Mouse (Mus musculus) right cerebral cortex, adult 2 months (tissue): Measurements from ENCODE around the gene Lcn10.
"Not testable (repeated sequence)": the region's sequence is repeated elsewhere in the genome, so short reads cannot be mapped to it uniquely, and the experiment has no call there.

ENCODE experiments used
- DNase-seq, 2 experiments: peaks; one replicate each; pipeline ENCODE4 v3.0.0; 2021 to 2022; ENCODE audit warnings: low spot score in 2 of 2

The Lcn10 gene

DNA sequence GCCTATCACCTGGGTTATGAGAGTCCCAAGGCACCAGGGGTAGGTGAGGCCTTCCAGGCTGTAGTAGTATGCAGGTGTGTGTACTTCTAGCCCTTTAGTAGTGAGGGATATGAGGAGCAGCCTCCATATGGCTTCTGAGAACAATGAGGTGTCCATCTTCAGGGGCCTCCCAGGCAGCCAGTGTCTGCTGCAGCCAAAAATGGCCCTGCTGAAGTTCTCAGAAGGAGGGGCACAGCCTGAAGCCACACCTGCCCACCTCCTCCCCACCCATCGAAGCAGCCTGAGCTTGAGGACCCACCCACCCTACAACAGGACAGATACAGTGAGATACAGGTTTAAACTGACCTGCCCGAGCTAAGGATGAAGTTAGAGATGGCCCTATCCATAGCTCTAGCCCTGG, at the start of gene Lcn10:
Lcn10 (plus strand) TSS at position 301 of the 400 bp plus-strand sequence.
- no peak for DNase-seq

DNA sequence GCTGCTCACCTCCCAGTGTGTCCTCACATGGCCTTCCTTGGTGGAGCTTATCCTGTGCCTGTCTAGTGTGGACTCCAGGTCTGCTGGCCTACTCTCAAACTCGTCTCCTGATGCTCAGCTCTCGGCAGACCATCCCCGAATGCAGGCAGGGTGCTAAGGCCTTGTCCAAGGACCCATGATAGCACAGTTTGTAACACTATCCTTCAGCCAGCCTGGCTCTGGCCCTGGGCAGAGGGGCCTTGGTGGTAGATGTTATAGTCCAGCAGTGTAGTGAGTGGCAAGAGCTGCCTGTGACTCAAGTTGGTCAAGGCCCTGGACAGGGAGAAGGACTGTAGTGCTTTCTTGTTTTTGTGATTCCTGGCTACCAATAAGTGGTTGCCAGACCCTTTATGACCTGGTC, 48.9 kb upstream of the Lcn10 start:
- no peak for DNase-seq

DNA sequence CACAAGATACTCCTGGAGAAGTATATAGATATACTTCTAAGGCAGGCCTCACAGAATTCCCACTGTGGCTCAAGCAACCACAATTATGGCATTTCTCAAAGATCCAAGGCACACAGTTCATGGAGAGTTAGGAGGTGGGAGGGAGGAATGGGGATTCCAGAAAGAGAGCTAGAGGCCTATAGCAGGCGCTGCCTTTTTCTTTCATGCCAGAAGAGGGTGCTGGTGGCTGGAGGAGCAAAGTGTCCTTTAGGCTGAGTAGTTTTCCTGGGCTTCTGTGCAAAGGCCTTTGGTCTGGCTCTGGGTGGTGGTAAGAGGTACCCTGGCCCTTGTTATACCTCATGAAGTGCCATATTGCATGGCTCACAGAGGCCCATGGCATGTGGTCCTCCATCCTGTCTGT, 48.5 kb upstream of the Lcn10 start:
- DNase-seq: no peak

DNA sequence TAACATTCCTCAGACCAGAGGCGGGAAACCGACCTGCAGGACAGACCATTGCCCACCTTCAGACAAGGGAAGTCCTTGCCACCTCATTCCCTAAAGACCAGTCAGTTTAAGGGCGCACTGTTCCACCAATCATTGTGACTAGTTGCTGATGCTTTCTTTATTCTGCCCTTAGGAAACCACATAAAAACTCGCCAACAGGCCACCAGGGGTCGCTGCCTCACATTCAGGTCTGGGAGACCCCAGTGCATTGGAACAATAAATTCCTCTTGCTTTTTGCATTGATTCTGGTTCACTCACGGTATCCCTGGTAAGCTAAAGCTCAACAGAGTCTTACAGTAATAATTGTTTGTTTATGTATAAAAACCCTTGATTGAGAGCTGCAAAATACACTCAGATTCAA, 42.6 kb upstream of the Lcn10 start:
- DNase-seq: peak; percentile 35 to 49

DNA sequence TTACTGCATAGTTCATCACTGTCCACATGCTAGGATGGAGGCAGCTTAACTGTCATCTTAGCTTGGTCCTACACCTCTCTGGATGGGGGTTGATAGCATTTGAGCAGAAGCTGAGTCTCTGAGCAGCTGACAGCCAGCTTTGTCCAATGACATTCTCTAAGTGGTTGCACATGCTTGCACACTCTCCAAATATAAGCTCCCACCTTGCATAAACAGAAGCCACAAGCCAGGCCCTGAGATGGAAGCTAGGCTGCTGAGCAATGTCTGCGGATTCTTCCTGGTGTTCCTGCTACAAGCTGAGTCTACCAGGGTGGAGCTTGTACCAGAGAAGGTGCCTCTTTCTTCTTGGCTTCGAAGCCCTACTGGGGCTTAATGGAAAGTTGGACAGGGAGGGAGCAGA, 29.6 kb upstream of the Lcn10 start, which contains the start of gene Lcn8:
Lcn8 (plus strand) TSS at position 219 of the 400 bp plus-strand sequence.
- no peak for DNase-seq

DNA sequence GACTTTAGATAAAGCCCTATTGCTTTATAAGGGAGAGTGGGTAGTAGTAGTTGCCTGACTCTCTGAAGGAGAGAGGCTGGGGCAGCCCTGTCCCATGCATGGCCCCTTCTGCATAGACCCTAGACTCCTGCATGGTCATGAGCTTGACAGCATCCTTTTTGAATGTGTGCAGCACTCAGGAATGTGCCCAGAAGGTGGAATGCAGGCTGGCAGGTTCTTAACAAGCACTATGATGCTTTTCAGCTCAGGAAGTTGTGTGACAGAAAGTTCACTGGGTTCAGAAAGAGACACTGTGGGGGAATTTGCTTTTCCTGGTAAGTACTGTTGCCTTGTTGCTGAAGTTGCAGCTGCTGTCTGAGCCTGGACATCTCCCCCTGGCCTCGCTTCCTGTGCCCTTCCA, 28.0 kb upstream of the Lcn10 start:
- DNase-seq: no peak

DNA sequence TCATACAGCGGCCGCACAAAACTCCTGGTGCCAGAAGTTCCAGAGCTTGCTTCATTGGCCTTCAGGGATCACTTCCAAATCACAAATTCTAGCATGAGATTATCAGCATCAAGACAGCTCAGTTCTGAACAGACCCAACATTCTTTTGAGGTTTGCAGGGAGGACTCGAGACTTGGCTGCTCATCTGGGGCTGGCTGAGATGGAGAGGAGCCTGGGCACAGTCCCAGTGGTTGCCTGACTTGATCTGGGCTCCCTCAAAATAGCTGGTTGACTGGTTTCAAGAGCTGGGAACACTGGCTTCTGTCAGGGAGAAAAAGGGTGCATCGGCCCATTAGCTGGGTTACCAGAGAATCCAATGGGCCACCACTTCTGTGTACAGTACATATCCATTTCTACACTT, 25.8 kb upstream of the Lcn10 start:
- DNase-seq: peak in 1 of 2 experiments; percentile 8

DNA sequence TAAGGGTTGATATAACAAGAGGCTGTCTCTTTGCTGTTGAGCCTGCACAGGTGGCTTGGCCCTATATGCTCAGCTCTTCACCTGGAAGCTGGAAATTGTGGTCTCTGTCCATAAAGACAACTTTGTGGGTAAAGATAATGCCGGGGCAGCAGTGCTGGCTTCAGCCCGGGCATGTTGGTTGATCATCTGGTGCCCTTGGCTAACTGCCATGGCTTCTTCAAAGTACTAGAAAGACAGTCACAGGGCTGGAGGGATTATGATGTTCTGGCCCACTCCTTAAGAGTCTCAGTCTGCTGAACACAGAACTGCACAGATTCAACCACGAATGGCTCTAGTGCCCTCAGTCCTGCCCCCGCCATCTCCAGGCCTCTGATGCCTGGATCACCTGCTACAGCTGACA, 25.3 kb upstream of the Lcn10 start:
- DNase-seq: no peak

DNA sequence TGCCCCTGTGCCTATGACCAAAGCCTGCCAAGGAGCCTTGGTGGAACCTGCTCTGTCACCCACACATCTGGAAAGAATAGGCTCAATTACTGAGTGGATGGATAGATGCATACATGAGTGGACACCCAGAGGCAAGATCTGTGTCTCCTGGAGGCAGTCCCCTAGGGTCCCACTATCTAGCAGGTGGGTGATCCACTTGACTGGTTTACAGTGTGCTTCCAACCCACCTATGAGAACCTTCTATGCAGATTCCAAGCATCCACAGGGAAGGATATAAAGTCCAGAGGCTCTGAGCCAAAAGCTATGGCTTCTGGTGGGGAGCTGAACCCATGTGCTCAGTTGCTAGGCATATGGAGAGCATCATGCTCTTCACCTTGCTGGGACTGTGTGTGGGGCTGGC, 24.9 kb upstream of the Lcn10 start, which contains the start of gene Lcn5:
Lcn5 (plus strand) TSS at position 301 of the 400 bp plus-strand sequence.
- no peak for DNase-seq

DNA sequence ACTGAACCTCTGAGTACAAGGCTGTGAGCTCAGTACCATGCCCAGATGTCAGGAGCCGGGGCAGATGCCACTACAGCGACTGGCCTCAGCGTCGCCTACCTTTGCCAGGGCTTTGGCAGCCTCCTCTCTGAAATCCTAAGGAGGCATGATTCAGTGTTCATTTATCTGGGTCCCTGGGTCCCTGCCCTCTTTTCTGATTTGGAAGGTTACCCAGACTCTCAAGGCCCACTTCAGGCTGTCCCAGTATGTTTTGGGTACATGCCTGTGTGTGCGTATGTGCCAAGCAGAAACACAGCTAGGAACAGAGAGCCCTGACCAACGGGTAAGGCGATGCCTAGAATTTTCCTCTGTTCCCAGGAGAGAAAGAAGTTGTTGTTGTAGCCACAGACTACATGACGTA, 22.2 kb upstream of the Lcn10 start:
- DNase-seq: no peak

DNA sequence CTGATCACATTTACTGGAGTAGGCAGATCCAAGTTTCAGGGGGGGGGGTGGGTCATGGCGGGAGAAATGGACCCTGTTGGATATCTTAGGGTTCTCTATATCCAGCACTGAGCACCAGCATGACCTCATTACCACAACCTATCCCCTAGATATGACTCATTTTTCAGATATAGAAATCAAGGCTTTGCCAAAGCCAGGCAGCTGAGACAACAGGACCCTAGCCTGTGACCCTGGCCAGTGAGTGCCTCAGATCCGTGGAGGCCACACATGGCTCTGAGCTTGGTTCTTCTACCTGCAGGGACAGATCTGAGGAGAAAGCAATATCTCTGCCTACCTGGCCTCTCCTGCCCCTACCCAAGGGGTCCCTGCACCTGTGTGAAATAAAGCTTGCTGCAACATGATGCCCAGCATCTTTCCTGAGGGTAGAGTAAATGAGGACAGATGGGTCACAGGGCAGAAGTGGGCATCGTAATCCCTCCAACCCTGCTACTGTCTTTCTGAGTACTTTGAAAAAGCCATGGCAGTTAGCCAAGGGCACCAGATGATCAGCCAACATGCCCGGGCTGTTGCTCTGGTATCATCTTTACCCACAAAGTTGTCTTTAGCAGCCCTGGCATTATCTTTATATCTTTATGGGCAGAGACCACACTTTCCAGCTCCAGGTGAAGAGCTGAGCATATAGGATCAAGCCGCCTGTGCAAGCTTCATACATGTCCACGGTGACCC, 21.1 kb upstream of the Lcn10 start:
- no peak for DNase-seq

DNA sequence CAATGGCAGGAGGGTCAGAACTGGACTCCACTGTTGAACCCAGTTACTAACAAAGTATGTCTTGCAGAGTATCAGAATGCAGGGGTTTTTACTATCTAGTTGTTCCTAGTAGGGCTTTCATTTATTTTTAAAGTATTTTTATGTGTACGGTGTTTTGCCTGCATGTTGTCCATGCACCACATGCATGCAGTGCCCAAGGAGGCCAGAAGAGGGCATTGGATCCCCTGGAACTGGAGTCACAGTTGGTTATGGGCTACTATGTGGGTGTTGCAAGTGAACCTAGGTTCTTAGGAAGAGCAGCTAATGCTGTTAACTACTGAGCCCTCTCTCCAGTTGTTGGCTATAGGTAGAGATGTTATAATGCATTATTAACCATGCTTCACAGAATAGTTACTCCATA, 19.0 kb upstream of the Lcn10 start:
- DNase-seq: peak; percentile 47 to 50

DNA sequence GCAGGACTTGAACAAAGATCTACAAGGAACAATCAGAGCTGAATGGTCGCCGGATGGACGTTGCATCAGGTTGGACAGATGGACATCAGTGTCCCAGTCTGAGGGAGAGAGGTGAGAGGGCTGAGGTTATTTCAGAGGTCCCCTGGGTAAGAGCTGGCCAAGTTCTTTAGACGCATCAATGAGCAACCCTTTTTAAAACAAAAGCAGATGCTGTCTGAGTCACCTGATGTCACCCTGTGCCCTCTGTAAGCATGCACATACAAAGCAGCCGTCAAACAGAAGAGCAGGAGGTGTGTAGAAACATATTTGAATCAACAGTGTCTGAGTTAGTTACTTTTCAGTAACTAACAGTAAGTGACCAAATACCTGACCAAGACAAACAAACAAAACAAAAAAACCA, 18.4 kb upstream of the Lcn10 start:
- no peak for DNase-seq

DNA sequence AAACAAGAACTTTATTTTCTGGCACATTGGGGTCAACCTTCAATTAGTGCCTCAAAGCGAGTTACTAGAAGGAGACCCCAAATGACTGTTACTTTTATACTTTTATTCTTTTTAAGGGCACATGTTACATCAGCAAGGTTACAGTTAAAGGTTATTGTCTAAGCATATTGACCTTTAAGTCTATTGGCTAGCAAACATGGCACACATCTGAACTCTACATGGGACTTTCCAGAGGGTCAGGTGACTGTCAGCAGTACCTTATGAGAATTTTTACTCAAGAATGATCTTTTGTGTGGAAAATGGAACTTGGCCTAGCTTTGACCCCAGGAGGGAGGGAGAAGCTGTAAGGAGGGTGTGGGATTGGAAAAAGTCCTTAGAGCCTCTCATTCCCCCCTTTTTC, 16.0 kb upstream of the Lcn10 start:
- no peak for DNase-seq

DNA sequence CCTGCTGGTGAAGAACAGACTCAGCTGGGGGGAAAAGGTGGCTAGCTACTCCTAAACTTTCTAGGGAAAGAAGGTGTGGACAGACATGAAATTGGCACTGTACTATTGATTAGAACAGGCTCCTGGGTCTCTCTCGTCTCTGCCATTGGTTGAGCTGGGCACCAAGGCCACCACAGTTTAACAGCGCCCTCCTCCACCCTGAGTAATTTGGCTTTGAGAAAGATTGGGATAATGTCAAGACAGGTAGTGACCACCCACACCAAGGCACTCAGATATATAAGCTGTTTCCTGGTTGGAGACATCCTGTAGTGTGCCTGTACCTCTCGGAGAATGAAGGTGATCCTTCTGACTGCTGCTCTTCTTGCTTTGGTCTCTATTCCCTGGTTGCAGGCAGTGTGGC, 6.0 kb upstream of the Lcn10 start, which contains the start of gene Lcn6:
Lcn6 (plus strand) TSS at position 301 of the 400 bp plus-strand sequence.
- no peak for DNase-seq

DNA sequence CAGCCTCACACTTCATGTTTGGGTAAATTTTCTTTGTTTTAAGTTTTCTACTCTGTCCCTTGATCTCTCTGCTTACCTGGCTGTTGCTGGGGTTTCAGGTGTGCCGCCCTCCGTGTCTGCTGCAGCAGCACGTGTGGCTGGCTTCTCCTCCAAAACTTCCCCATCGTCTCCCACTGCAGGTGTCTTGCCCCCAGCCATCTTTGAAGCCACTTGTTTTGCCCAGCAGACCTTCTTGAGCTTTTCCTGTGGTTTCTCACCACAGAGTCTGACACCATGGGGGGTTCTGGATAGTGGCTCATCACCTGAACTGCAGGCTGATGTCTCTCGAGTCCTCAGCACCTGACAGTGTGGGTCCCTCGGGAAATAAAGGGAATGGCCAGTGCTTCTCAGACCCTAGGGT, 3.0 kb upstream of the Lcn10 start:
- no peak for DNase-seq

DNA sequence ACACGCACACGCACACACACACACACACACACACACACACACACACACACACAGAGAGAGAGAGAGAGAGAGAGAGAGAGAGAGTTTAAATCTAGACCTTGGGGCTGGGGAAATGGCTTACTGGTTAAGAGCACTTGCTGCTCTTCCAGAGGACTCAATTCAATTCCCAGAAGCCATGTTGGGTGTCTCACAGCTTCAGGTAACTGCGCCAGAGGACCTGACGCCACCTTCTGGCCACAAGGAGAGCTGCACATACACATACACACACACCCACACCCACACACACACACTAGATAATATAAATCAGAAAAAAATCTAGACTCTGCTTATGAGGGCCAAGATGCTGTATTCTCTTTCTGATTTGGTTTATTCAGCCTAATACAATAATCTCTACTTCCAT, 4.4 kb downstream of the Lcn10 start:
- no peak for DNase-seq

DNA sequence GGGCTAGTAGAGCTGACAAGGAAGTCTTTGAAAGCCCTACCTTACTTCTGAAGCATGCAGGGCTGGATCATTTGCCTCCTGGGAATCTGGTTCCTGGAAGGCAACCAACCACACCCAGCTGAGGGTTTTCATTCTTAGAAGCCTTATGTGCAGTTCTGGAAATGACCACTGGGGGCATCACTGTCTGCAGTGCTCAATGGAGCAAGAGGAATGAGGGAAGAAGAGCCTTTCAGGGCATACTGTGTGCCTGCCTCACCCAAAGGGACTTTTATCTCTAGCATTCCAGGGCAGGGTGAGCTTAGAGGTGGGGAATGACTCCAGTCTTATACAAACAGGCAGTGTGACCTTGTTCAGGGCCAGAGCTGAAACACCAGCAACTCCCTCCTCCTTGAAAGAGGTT, 12.1 kb downstream of the Lcn10 start:
- DNase-seq: peak; percentile 52 to 67

DNA sequence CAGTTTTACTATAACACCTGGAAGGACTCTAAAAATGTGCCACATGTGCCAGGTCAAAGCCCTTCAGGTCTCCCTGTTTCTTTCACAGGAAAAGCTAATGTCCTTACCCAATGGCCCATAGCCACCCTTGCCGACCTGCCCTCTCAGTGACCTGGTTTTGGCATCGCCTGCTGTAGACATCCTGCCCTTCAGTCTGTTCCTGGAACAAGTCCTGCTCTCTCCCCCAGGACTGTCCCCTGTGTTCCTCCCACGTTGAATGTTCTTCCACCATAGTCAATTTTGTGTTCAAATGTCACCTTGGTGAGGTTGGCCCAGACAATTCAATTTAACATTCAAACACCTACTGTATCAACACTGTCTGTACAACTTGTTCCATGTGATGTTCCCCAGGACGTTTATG, 14.4 kb downstream of the Lcn10 start:
- DNase-seq: no peak

DNA sequence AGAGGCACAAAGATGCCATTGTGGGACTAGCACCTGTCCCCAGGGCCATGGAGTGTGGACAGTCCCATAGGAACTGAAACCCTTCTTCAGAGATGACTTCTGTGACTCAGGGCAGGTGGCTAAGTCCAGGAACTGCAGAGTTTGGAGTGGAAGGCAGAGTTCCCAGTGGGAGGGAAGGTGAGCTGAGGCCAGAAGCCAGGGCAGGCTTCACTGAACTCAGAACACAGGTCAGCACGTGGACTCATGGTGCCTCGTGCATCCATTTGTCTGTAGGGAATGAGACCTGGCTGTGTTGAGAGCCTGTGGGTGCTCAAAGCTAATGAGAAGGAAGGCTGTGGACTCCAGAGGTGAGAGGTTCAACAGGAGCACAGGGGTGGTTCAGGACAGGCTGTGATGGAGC, 16.2 kb downstream of the Lcn10 start:
- no peak for DNase-seq

DNA sequence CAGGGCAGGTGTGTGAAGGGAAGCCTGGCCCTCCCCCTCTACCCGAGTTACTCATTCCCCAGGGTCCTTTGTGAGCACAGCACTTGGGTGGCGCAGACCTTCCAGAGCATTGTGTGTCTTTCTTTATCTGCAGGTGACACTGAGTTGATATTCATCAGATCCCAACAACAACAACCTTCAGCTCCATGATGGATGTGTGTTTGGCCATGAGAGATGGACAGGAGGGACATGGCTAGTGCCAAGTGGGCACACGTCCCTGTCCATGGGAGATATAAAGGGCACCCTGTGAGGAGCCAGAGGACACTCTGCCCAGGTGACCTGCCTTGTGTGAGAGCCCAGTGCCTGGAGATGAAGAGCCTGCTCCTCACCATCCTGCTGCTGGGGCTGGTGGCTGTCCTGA, 17.2 kb downstream of the Lcn10 start, which contains the start of gene Obp2a:
Obp2a (plus strand) TSS at position 301 of the 400 bp plus-strand sequence.
- DNase-seq: not testable (repeated sequence)

DNA sequence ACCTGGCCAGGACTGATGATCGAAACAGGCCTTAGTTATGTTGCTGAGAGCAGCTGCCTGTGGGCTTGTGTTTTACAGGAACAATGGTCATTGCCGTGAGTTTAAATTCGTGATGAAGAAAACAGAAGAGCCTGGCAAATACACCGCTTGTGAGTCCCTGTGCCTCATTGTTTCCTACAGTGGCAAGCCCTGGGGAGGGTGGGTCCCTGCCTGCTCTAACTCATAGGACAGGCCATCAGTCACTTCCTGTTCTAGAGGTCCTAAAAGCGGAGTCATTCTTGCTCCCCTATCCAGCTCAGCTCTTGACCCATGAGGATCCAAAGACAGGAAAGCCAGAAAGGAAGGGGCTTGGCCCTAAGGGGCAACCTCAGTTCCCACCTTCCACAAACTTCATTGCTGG, 18.5 kb downstream of the Lcn10 start:
- DNase-seq: no peak

DNA sequence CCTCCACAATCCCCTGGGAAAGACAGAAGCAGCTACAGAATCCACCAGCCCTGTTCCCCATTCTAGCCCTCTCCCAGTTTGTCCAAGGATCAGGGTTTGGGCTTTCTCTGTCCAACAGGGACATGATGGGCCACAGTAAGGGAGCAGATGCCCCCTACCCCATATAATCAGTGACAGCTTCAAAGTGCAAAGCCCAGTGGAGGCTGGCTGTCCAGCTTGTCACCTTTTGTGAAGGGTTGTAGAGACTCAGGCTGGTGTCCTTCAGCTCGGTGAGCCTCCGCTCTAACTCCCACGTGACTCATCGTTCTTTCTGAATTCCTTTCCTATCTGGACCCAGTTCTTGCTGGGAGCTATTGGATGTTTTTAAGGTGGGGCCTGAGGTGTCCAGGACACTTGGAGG, 21.2 kb downstream of the Lcn10 start:
- no peak for DNase-seq
